Mouse (Mus musculus): Measurements from ENCODE around the gene Rere. TPM values are rescaled to one million over a fixed set of nuclear protein-coding genes. Genes with fewer than 3 reads are reported as not detected.

The Rere gene
- polyA plus RNA-seq, 2 experiments, result 28.5 to 43.3 TPM

DNA sequence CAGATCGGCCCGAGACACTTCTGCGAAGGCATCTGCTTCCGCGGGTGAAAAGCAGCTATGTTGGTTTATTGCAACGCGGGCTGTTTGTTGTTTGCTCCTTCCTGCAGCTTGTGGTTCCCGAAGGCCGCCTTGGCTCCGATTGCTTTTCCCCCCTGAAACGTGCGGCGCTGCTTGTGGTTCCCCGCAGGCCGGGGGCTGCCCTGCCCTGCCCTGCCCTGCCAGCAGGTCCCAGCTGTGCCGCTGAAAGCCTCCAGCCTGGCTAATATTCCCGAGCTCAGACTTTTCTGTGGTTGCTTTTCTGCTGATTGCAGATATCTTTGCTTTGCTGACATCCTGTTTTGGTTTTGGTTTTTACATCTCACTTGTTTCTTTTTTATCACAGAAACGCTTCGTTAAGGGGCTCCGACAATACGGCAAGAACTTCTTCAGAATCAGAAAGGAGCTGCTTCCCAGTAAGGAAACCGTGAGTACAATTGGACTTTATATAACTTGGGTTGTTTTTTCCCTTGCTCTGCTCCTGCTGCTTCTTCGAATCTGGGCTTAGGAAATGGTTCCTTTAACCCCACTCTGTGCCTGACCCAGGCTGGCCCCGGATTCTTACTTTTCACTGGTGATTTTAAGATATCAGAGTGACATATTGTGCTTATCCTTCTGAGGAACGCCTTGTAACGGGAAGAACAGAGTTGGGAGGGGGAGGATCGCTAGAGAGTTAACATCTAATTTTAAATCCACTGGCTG, 288.6 kb downstream of the Rere start:
- ATAC-seq (ENCODE audit: low FRiP score, low read depth) (peak; percentile 50; the same call in 1 of the 2 replicates), DNase-seq (ENCODE audit: low spot score) (peak; percentile 58)
- WGBS, result under 1% methylated on average over 24 of the region's 27 CpGs
- Histone ChIP-seq H3K27ac (replicated peaks; ENCODE audit: low read depth, low read length) (peak overlapping the region; percentile 90), H3K4me2 (replicated peaks; ENCODE audit: low read depth, low read length, severe bottlenecking) (peak overlapping the region; percentile 77), H3K9me3 (ENCODE audit: control insufficient read depth, low read length) (no peaks in the 10 kb centered on the region), H3K4me3 (replicated peaks; ENCODE audit: low read length) (peak overlapping the region; percentile 92), H3K9ac (ENCODE audit: low read depth, low read length, severe bottlenecking) (peak overlapping the region; percentile 95), H3K36me3 (ENCODE audit: control insufficient read depth, insufficient read depth, low read length) (peaks cover 15% of the 10 kb centered on the region), H3K27me3 (ENCODE audit: control insufficient read depth, insufficient read depth, low read length) (no peaks in the 10 kb centered on the region), H3K4me1 (ENCODE audit: control insufficient read depth, insufficient read depth, low read length) (peaks cover 20% of the 10 kb centered on the region)
- 0 out of 2 replicates have a peak, but pooled peaks have one; percentile 2 for TF ChIP-seq POLR2A (IDR thresholded peaks at IDR 0.05; ENCODE audit: borderline replicate concordance, extremely low read depth, insufficient read depth, insufficient read length)

DNA sequence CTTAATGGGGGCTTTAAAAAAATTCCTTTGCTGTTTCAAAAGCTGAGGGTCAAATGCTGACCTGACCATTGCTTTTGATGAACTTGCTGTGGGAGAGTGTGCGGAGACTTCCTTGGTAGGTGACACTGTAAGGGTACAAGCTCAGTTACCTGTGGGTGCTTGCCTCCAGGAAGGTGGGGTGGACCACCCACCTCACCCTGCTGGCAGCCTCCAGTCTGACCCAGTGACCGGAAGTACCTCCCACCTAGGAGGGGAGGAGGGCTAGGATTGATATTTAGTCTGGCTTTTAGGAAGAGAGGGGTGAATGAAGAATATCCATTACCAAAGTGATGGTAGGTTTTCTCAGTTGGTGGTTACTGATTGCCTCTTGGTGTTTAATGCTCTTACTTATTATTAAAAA, 289.3 kb downstream of the Rere start:
- Histone ChIP-seq H3K36me3 (ENCODE audit: control insufficient read depth, insufficient read depth, low read length) (peaks cover 13% of the 10 kb centered on the region), H3K9me3 (ENCODE audit: control insufficient read depth, low read length) (no peaks in the 10 kb centered on the region), H3K9ac (ENCODE audit: low read depth, low read length, severe bottlenecking) (no peak overlapping the region), H3K4me2 (replicated peaks; ENCODE audit: low read depth, low read length, severe bottlenecking) (peak overlapping the region; percentile 77), H3K4me1 (ENCODE audit: control insufficient read depth, insufficient read depth, low read length) (peaks cover 20% of the 10 kb centered on the region), H3K27me3 (ENCODE audit: control insufficient read depth, insufficient read depth, low read length) (no peaks in the 10 kb centered on the region), H3K27ac (replicated peaks; ENCODE audit: low read depth, low read length) (no peak overlapping the region), H3K4me3 (replicated peaks; ENCODE audit: low read length) (peak overlapping the region; percentile 92)
- DNase-seq (ENCODE audit: low spot score), result no peak
- WGBS, result 26% methylated on average over 2 of the region's 2 CpGs
- no peak for ATAC-seq (ENCODE audit: low FRiP score, low read depth)
- no peak for TF ChIP-seq POLR2A (IDR thresholded peaks at IDR 0.05; ENCODE audit: borderline replicate concordance, extremely low read depth, insufficient read depth, insufficient read length)

DNA sequence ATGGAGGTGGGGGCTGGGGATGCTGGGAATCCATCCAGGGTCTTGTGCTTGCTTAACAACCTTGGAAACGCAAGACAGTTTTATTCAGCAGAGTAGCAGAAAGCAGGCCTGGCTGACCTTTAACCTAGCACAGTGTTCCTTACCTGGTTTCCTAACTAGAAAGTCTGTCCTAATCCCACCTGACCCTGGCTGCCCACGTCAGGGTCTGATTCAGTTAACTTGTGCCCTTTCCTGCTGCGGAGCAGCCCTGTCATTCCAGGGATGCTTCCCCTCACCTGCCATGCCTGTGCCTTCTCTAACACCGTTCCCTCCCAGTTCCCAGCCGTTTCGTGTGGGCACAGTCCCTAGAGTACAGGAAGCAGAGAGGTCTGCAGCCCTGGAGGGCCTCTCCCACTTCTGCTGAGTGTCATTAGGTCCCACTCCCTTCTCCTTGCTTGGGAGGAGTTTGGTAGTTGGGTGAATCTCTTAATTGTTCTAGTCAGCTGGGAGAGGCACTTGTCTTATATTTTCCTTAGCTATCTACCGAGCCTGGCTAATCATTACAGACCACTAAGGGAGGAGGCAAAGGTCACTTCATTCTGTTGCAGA, 290.8 kb downstream of the Rere start:
- TF ChIP-seq POLR2A (IDR thresholded peaks at IDR 0.05; ENCODE audit: borderline replicate concordance, extremely low read depth, insufficient read depth, insufficient read length), result no peak
- H3K9me3 ChIP-seq (ENCODE audit: control insufficient read depth, low read length), result no peaks in the 10 kb centered on the region
- peaks cover 13% of the 10 kb centered on the region for H3K36me3 ChIP-seq (ENCODE audit: control insufficient read depth, insufficient read depth, low read length)
- no peak overlapping the region for H3K4me3 ChIP-seq (replicated peaks; ENCODE audit: low read length)
- peaks cover 20% of the 10 kb centered on the region for H3K4me1 ChIP-seq (ENCODE audit: control insufficient read depth, insufficient read depth, low read length)
- no peaks in the 10 kb centered on the region for H3K27me3 ChIP-seq (ENCODE audit: control insufficient read depth, insufficient read depth, low read length)
- no peak overlapping the region for H3K9ac ChIP-seq (ENCODE audit: low read depth, low read length, severe bottlenecking)
- no peak for DNase-seq (ENCODE audit: low spot score)
- no peak for ATAC-seq (ENCODE audit: low FRiP score, low read depth)
- no peak overlapping the region for H3K27ac ChIP-seq (replicated peaks; ENCODE audit: low read depth, low read length)
- no peak overlapping the region for H3K4me2 ChIP-seq (replicated peaks; ENCODE audit: low read depth, low read length, severe bottlenecking)
- 56% methylated on average over 7 of the region's 7 CpGs for WGBS

DNA sequence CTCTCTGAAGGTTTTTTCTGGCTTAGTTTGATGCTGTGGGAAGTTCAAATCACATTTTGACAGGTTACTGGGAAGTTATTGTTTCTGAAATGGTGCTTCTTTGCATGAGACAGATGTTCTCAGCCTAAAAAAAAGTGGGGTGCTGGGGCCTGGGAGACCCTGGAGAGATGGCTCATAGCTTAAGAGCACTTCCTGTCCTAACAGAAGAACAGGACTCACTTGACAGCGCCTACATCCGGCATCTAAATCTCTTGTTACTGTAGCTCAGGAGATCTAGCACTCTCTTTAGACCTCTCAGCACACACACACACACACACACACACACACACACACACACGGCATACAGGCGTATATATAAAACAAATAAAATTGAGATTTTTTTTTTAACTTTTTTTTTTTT, 291.5 kb downstream of the Rere start:
- Histone ChIP-seq H3K27ac (replicated peaks; ENCODE audit: low read depth, low read length) (no peak overlapping the region), H3K4me2 (replicated peaks; ENCODE audit: low read depth, low read length, severe bottlenecking) (no peak overlapping the region), H3K9me3 (ENCODE audit: control insufficient read depth, low read length) (no peaks in the 10 kb centered on the region), H3K9ac (ENCODE audit: low read depth, low read length, severe bottlenecking) (no peak overlapping the region), H3K4me1 (ENCODE audit: control insufficient read depth, insufficient read depth, low read length) (peaks cover 20% of the 10 kb centered on the region), H3K36me3 (ENCODE audit: control insufficient read depth, insufficient read depth, low read length) (peaks cover 14% of the 10 kb centered on the region), H3K27me3 (ENCODE audit: control insufficient read depth, insufficient read depth, low read length) (no peaks in the 10 kb centered on the region), H3K4me3 (replicated peaks; ENCODE audit: low read length) (no peak overlapping the region)
- WGBS, result 89% methylated on average over 4 of the region's 4 CpGs
- ATAC-seq (ENCODE audit: low FRiP score, low read depth) (no peak), DNase-seq (ENCODE audit: low spot score) (no peak)
- TF ChIP-seq POLR2A (IDR thresholded peaks at IDR 0.05; ENCODE audit: borderline replicate concordance, extremely low read depth, insufficient read depth, insufficient read length), result no peak

- Histone ChIP-seq H3K4me1 (ENCODE audit: control insufficient read depth, insufficient read depth, low read length) (peaks cover 8% of the 10 kb centered on the region), H3K4me2 (replicated peaks; ENCODE audit: low read depth, low read length, severe bottlenecking) (no peak overlapping the region), H3K9me3 (ENCODE audit: control insufficient read depth, low read length) (no peaks in the 10 kb centered on the region), H3K4me3 (replicated peaks; ENCODE audit: low read length) (no peak overlapping the region), H3K36me3 (ENCODE audit: control insufficient read depth, insufficient read depth, low read length) (peaks cover 17% of the 10 kb centered on the region), H3K27ac (replicated peaks; ENCODE audit: low read depth, low read length) (no peak overlapping the region), H3K27me3 (ENCODE audit: control insufficient read depth, insufficient read depth, low read length) (no peaks in the 10 kb centered on the region), H3K9ac (ENCODE audit: low read depth, low read length, severe bottlenecking) (no peak overlapping the region)
- ATAC-seq (ENCODE audit: low FRiP score, low read depth) (no peak), DNase-seq (ENCODE audit: low spot score) (no peak)
- TF ChIP-seq POLR2A (IDR thresholded peaks at IDR 0.05; ENCODE audit: borderline replicate concordance, extremely low read depth, insufficient read depth, insufficient read length), result no peak
- 74% methylated on average over 3 of the region's 3 CpGs for WGBS
These were observed 294.1 kb downstream of the Rere start for GRCm38 (mm10) chr4:150575363-150576092.
